Mouse (Mus musculus): ENCODE results near the gene Ccnj. TPM values are rescaled to one million over a fixed set of nuclear protein-coding genes. Genes with fewer than 3 reads are reported as not detected.

The Ccnj gene
- polyA plus RNA-seq, 1 experiment: 5.3 TPM

DNA sequence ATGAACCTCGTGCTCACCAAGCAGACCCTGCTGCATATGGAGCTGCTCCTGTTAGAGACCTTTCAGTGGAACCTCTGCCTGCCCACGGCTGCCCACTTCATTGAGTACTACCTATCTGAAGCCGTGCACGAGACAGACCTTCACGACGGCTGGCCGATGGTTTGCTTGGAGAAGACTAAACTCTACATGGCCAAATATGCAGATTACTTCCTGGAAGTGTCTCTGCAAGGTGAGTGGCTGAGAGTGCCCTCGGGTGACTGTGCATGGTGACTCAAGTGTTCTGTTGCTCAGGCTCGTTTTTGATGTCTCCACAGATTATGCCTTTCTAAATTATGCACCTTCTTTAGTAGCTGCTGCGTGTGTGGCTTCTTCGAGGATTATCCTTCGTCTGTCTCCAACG is 13.7 kb downstream of the Ccnj start:
- DNase-seq (ENCODE audit: low spot score): no peak

DNA sequence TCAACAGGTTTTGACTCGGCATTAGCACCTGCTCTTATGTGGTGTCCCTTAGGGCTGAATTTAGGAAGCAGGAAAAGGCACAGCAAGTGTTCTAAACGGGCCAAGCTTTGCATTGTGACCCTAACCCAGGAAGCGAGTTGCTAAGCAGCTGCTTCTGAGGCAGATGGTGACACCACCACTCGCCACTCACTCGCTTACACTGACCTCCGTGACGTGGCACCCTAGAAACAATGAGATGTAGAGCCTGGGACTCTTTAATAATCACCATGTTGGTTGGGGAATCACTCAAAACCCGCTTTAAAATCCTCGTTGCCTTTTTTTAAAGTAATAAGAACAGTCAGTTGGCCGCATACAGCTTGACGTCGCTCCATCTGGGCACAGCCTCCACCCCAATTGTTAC is 18.3 kb downstream of the Ccnj start:
- no peak for DNase-seq (ENCODE audit: low spot score)

- DNase-seq (ENCODE audit: low spot score): no peak
Observed at GRCm38 (mm10) chr19:40859555-40859954, 28.5 kb downstream of the Ccnj start.

- DNase-seq (ENCODE audit: low spot score): no peak
Observed at GRCm38 (mm10) chr19:40868284-40868683, 37.2 kb downstream of the Ccnj start.

GRCm38 (mm10) chr19:40869425-40870105 is 38.5 kb downstream of the Ccnj start:
- DNase-seq (ENCODE audit: low spot score): no peak

DNA sequence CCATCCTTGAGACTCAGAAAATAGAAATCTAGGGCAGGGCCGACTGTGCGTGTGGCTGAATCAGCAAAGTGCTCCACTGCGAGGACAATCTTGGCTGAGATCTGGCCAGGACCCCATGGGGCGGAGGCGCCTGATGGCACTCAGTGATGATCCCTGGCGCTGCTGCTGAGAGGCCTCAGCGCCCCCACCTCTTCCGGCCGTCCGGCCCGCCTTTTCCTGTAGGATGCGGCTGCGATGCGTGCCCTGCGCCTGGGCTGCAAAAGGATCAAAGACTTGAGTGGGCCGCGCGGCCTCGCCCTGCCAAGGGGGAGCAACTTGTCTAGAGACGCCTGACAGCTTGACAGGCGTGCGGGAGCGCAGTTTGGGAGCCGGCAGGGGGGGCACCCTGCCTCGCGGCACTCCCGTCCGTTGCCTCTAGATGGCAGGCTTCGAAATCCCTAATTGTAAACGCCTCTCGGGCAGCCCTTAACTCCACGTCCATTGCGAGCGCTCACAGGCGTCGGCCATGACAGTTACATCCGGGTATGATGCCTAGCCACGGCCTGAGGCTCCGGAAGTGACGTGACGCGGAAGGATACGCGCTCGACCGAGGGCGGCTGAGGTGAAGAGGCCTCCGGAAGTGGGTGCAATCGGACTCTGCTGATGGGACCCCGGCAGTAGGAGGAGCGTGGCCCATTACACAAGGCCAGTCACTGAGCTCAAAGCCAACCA is 42.0 kb downstream of the Ccnj start:
- DNase-seq (ENCODE audit: low spot score): peak; percentile 59

GRCm38 (mm10) chr19:40881700-40882099 is 50.6 kb downstream of the Ccnj start:
- no peak for DNase-seq (ENCODE audit: low spot score)

GRCm38 (mm10) chr19:40888887-40889286 is 57.8 kb downstream of the Ccnj start:
- DNase-seq (ENCODE audit: low spot score): no peak

DNA sequence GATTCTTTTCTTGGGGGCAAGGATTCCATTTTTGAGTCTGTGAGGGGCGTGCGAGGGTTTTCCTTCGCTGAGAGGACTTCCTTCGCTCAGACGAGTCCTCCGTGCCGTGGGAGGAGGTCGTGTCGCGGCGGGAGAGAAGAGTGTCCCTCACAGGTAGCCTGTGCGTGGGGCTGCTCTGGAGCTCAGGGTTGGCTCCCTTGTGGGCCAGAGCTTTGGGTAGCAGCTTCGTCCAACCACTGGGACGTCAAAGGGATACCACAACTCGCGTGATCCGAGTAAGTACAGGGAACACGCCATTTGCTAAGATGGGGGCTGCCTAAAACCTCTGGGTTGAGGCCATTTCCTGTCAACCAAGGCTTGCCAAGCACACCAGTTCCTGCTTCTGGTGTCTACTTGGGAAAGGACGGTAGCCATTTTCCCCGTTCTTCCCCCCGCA is 63.0 kb downstream of the Ccnj start:
- no peak for DNase-seq (ENCODE audit: low spot score)

- DNase-seq (ENCODE audit: low spot score): peak; percentile 91
Observed at GRCm38 (mm10) chr19:40894519-40895392, 63.7 kb downstream of the Ccnj start, which contains the start of gene Zfp518a. TSS of gene Zfp518a (plus strand) at chr19:40894705.

- no peak for DNase-seq (ENCODE audit: low spot score)
Observed at GRCm38 (mm10) chr19:40895393-40895703, 64.3 kb downstream of the Ccnj start.

Other genes with a start within 250 kb of the Ccnj start
- 103 and 115 TPM in 2 replicates for gene Aldh18a1, start 242.8 kb upstream of the Ccnj start, polyA plus RNA-seq (2012; rRNA removed)
- 10.4 and 10.6 TPM in 2 replicates for gene Tctn3, start 219.0 kb upstream of the Ccnj start, polyA plus RNA-seq (2012; rRNA removed)
- 82.5 and 102 TPM in 2 replicates for gene Entpd1, start 218.9 kb upstream of the Ccnj start, polyA plus RNA-seq (2012; rRNA removed)
- 0.07 and 0.12 TPM in 2 replicates for gene Cc2d2b, start 82.5 kb upstream of the Ccnj start, polyA plus RNA-seq (2012; rRNA removed)
- gene Zfp518a, start 63.4 kb downstream of the Ccnj start, polyA plus RNA-seq (2012; rRNA removed): 6.4 and 7.3 TPM in 2 replicates
- 7.7 and 9.9 TPM in 2 replicates for gene Blnk, start 163.3 kb downstream of the Ccnj start, polyA plus RNA-seq (2012; rRNA removed)
- 0.03 and 0.06 TPM in 2 replicates for gene Dntt, start 198.0 kb downstream of the Ccnj start, polyA plus RNA-seq (2012; rRNA removed)
- not detected in 2 replicates for gene Opalin, start 245.8 kb downstream of the Ccnj start, polyA plus RNA-seq (2012; rRNA removed)